Mouse (Mus musculus) ES-Bruce4 (cell line): ENCODE measurements around the gene Pip4k2b. TPM values are rescaled to one million over a fixed set of nuclear protein-coding genes. Genes with fewer than 3 reads are reported as not detected.

Source experiments
- H3K27ac ChIP-seq: 2 replicates; pipeline ENCODE4 v1.5.1; 2012; ENCODE audit warnings: low read length, inconsistent platforms; ENCODE audit not compliant: insufficient read depth
- H3K27me3 ChIP-seq: 2 replicates; pipeline ENCODE4 v1.6.1; 2012; ENCODE audit warnings: mild to moderate bottlenecking, low read length, inconsistent platforms; ENCODE audit not compliant: control insufficient read depth, poor library complexity, insufficient read depth, severe bottlenecking
- H3K36me3 ChIP-seq: 2 replicates; pipeline ENCODE4 v1.6.1; 2012; ENCODE audit warnings: inconsistent platforms, mild to moderate bottlenecking, low read length, moderate library complexity; ENCODE audit not compliant: control insufficient read depth, poor library complexity, insufficient read depth, severe bottlenecking
- H3K4me1 ChIP-seq: one replicate; pipeline ENCODE4 v1.8.1; 2011; ENCODE audit warnings: low read length; ENCODE audit not compliant: control insufficient read depth, insufficient read depth
- H3K4me3 ChIP-seq: 2 replicates; pipeline ENCODE4 v1.5.1; 2011; ENCODE audit warnings: low read depth, mild to moderate bottlenecking, low read length
- H3K9ac ChIP-seq: 2 replicates; pipeline ENCODE4 v1.6.1; 2012; ENCODE audit warnings: low read depth, mild to moderate bottlenecking, inconsistent platforms; ENCODE audit not compliant: poor library complexity, severe bottlenecking
- H3K9me3 ChIP-seq: replicated peaks from 2 replicates; pipeline ENCODE4 v1.6.1; 2012; ENCODE audit warnings: mild to moderate bottlenecking, low read length, inconsistent platforms; ENCODE audit not compliant: control insufficient read depth, poor library complexity, insufficient read depth, severe bottlenecking
- CTCF ChIP-seq: IDR thresholded peaks from one replicate; pipeline ENCODE4 v1.8.1; 2011; ENCODE audit warnings: low read depth, low read length
- EP300 ChIP-seq: IDR thresholded peaks from 2 replicates; pipeline ENCODE4 v1.6.1; 2011; ENCODE audit warnings: low read depth, low read length; ENCODE audit not compliant: insufficient read depth
- POLR2A ChIP-seq: IDR thresholded peaks from one replicate; pipeline ENCODE4 v1.8.1; 2011; ENCODE audit warnings: low read length; ENCODE audit not compliant: insufficient read depth
- polyA plus RNA-seq: library from polyadenylated mRNA; stranded (reverse); fragments of >200 nt; gene quantifications from 2 replicates; pipeline ENCODE4 v1.2.4, GENCODE M21; 2011; ENCODE audit warnings: low read depth; ENCODE audit not compliant: missing spikeins, insufficient read depth, insufficient read length

The Pip4k2b gene
- polyA plus RNA-seq, 1 experiment: 35.0 TPM

GRCm38 (mm10) chr11:97697891-97698529 is 46.5 kb downstream of the Pip4k2b start:
- Histone ChIP-seq H3K36me3 (0 out of 2 replicates have a peak, but pooled peaks cover 7% of the 10 kb centered on the region), H3K9me3 (no peaks in the 10 kb centered on the region), H3K27me3 (no peaks in the 10 kb centered on the region), H3K4me3 (peak overlapping the region; percentile 90), H3K4me1 (peaks cover 6% of the 10 kb centered on the region), H3K27ac (peak overlapping the region; percentile 49), H3K9ac (peak overlapping the region; percentile 97)
- TF ChIP-seq POLR2A (no peak), CTCF (no peak), EP300 (no peak)

- peak overlapping the region; percentile 90 for H3K4me3 ChIP-seq
- H3K9ac ChIP-seq: peak overlapping the region; percentile 97
- no peaks in the 10 kb centered on the region for H3K9me3 ChIP-seq
- peaks cover 6% of the 10 kb centered on the region for H3K4me1 ChIP-seq
- TF ChIP-seq POLR2A: no peak
- no peaks in the 10 kb centered on the region for H3K27me3 ChIP-seq
- peaks cover 12% of the 10 kb centered on the region; the same call in 1 of the 2 replicates for H3K36me3 ChIP-seq
- H3K27ac ChIP-seq: peak overlapping the region; percentile 49; the same call in 1 of the 2 replicates
Measured at GRCm38 (mm10) chr11:97697199-97697890, 47.2 kb downstream of the Pip4k2b start.

- Histone ChIP-seq H3K4me1 (peaks cover 6% of the 10 kb centered on the region), H3K36me3 (peaks cover 19% of the 10 kb centered on the region), H3K9me3 (no peaks in the 10 kb centered on the region), H3K4me3 (no peak overlapping the region), H3K27ac (peak overlapping the region; percentile 65), H3K27me3 (no peaks in the 10 kb centered on the region), H3K9ac (no peak overlapping the region)
- TF ChIP-seq CTCF (no peak), EP300 (peak; percentile 77), POLR2A (no peak)
Measured at GRCm38 (mm10) chr11:97696669-97697068, 47.8 kb downstream of the Pip4k2b start.

- no peaks in the 10 kb centered on the region for H3K9me3 ChIP-seq
- no peaks in the 10 kb centered on the region for H3K27me3 ChIP-seq
- peaks cover 6% of the 10 kb centered on the region for H3K4me1 ChIP-seq
- peak overlapping the region; percentile 65 for H3K27ac ChIP-seq
- no peak overlapping the region for H3K9ac ChIP-seq
- TF ChIP-seq POLR2A: no peak
- no peak for TF ChIP-seq CTCF
- no peak for TF ChIP-seq EP300
- H3K36me3 ChIP-seq: peaks cover 27% of the 10 kb centered on the region
- H3K4me3 ChIP-seq: no peak overlapping the region
Measured at GRCm38 (mm10) chr11:97695712-97696401, 48.6 kb downstream of the Pip4k2b start.

GRCm38 (mm10) chr11:97694921-97695711 is 49.4 kb downstream of the Pip4k2b start:
- Histone ChIP-seq H3K4me1 (peaks cover 6% of the 10 kb centered on the region), H3K27ac (no peak overlapping the region), H3K9me3 (no peaks in the 10 kb centered on the region), H3K9ac (no peak overlapping the region), H3K27me3 (no peaks in the 10 kb centered on the region), H3K4me3 (no peak overlapping the region), H3K36me3 (peaks cover 32% of the 10 kb centered on the region)
- no peak for TF ChIP-seq POLR2A
- TF ChIP-seq CTCF: no peak
- TF ChIP-seq EP300: no peak
